Mouse (Mus musculus): ENCODE data around the gene Cntrl. TPM values are rescaled to one million over a fixed set of nuclear protein-coding genes. Genes with fewer than 3 reads are reported as not detected.

Gene Cntrl
- polyA plus RNA-seq, 1 experiment from 2014 or later, result 8.5 TPM

DNA sequence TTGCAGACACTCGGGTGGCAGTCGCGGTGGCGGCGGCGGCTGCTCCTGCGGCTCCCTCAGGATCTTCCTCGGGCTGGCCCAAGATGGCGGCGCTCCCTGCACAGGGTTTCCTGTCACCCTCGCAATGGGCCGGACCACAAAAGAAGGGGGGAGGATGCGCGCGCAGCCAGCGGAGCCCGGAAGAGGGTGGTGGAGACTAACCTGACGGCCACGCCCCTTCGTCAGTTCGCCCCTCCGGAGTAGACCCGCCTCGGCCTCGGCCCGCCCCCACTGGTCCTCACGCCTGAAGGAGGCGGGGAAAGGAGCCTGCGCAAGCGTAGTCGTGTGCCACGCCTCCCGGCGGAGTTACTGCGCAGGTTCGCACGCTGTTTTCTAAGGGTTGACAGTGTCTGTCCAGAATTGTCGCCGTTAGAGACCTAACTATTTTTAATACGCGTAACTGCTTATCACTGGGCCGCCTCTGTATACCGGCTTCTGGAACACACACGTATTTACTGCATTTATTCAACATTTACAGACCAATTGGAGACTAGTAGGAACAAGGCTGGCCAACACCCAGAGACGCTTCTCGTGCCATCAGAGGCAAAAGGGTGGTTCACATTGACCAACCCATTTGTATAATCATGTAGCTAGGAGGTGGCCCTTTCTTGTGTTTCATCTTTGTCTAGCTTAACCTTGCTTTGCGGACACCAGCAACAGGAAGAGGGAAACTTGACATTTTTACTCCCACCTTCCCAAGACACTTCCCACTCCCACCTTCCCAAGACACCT, 91.8 kb downstream of the Cntrl start, which contains the start of gene Rab14:
Gene Rab14 (minus strand): TSS at position 223 of the 771 bp plus-strand sequence.
- peak within 1 kb of the TSS; percentile 95 for H3K27ac ChIP-seq (replicated peaks)
- H3K4me3 ChIP-seq (replicated peaks), result peak within 1 kb of the TSS; percentile 91
- H3K4me1 ChIP-seq (replicated peaks), result peaks cover 35% of the 10 kb centered on the region
- H3K4me2 ChIP-seq, result peak within 1 kb of the TSS; percentile 93
- no peaks in the 10 kb centered on the region for H3K36me3 ChIP-seq (replicated peaks)
- H3K9ac ChIP-seq, result peak within 1 kb of the TSS; percentile 92
- WGBS (ENCODE audit: insufficient replicate concordance), result under 1% methylated on average over 47 of the region's 47 CpGs
- H3K9me3 ChIP-seq (replicated peaks), result no peaks in the 10 kb centered on the region
- H3K27me3 ChIP-seq, result 0 out of 2 replicates have a peak, but pooled peaks cover 6% of the 10 kb centered on the region
- ATAC-seq (ENCODE audit: insufficient read depth), result peak; percentile 93

DNA sequence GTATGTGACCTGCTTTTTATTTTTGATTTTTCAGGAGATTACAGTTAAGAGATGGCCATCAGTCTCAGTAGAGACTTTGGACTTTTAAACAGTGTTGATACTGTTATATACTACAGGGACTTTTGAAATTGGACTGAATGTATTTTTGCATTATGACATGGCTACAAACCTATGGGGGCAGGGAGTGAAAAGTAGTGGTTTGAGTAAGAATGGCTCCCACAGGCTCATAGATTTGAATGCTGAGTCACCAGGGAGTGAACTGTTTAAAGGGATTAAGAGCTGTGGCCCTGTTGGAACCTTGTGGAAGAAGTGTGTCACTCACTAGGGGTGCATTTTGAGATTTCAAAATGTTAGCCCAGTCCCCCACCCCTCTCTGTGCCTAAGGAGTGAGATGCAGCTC, 94.4 kb downstream of the Cntrl start:
- no peak overlapping the region for H3K9ac ChIP-seq
- no peaks in the 10 kb centered on the region for H3K9me3 ChIP-seq (replicated peaks)
- peaks cover 16% of the 10 kb centered on the region for H3K4me1 ChIP-seq (replicated peaks)
- no peak overlapping the region for H3K27ac ChIP-seq (replicated peaks)
- H3K4me2 ChIP-seq, result no peak overlapping the region
- no peak overlapping the region for H3K4me3 ChIP-seq (replicated peaks)
- ATAC-seq (ENCODE audit: insufficient read depth), result no peak
- no peaks in the 10 kb centered on the region for H3K36me3 ChIP-seq (replicated peaks)
- 0 out of 2 replicates have a peak, but pooled peaks cover 6% of the 10 kb centered on the region for H3K27me3 ChIP-seq

DNA sequence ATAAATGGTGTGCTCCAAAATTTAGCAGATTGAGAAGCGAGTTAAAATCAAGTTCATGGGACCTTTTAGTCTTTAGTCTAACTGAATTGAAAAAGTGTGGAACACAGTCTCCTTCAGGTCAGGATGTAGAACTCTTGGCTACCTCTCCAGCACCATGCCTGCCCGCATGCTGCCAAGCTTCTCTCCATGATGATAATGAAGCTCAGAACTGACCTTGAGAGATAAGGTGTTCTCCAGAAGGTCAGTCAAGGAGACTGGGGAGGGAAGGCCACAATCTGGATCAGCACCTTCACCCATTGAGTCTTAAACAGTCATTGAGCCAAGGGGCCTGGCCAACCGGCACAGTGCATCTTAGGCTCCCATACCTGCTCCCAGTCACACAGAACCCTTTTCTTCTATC, 97.5 kb downstream of the Cntrl start:
- 52% methylated on average over 3 of the region's 3 CpGs for WGBS (ENCODE audit: insufficient replicate concordance)
- Histone ChIP-seq H3K27me3 (0 out of 2 replicates have a peak, but pooled peaks cover 6% of the 10 kb centered on the region), H3K36me3 (replicated peaks) (no peaks in the 10 kb centered on the region), H3K4me1 (replicated peaks) (peaks cover 3% of the 10 kb centered on the region), H3K4me2 (no peak overlapping the region), H3K4me3 (replicated peaks) (no peak overlapping the region), H3K27ac (replicated peaks) (no peak overlapping the region), H3K9ac (no peak overlapping the region), H3K9me3 (replicated peaks) (no peaks in the 10 kb centered on the region)
- no peak for ATAC-seq (ENCODE audit: insufficient read depth)

DNA sequence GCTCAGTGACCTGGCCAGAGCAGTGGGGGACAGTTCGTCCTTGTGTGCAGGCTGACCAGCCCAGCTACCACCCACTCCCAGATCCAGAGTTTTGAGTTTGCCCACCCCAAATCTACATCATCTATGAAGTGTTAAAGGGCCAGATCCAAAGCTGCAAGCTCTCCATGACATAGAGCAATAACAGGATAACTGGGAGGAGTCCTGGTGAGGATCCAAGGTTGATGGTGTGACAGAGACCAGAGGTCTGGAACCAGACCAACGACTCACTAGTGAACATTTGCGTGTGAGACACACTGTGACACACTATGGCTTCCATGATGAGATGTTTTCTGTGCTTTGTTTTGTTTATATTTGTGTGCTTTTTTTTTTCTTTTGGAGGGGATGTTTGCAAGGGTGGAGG, 98.8 kb downstream of the Cntrl start:
- no peaks in the 10 kb centered on the region for H3K9me3 ChIP-seq (replicated peaks)
- H3K27me3 ChIP-seq, result 0 out of 2 replicates have a peak, but pooled peaks cover 6% of the 10 kb centered on the region
- H3K27ac ChIP-seq (replicated peaks), result no peak overlapping the region
- peaks cover 1% of the 10 kb centered on the region for H3K4me1 ChIP-seq (replicated peaks)
- WGBS (ENCODE audit: insufficient replicate concordance), result 63% methylated on average over 3 of the region's 3 CpGs
- H3K9ac ChIP-seq, result no peak overlapping the region
- no peak overlapping the region for H3K4me3 ChIP-seq (replicated peaks)
- no peak overlapping the region for H3K4me2 ChIP-seq
- no peaks in the 10 kb centered on the region for H3K36me3 ChIP-seq (replicated peaks)
- ATAC-seq (ENCODE audit: insufficient read depth), result no peak

DNA sequence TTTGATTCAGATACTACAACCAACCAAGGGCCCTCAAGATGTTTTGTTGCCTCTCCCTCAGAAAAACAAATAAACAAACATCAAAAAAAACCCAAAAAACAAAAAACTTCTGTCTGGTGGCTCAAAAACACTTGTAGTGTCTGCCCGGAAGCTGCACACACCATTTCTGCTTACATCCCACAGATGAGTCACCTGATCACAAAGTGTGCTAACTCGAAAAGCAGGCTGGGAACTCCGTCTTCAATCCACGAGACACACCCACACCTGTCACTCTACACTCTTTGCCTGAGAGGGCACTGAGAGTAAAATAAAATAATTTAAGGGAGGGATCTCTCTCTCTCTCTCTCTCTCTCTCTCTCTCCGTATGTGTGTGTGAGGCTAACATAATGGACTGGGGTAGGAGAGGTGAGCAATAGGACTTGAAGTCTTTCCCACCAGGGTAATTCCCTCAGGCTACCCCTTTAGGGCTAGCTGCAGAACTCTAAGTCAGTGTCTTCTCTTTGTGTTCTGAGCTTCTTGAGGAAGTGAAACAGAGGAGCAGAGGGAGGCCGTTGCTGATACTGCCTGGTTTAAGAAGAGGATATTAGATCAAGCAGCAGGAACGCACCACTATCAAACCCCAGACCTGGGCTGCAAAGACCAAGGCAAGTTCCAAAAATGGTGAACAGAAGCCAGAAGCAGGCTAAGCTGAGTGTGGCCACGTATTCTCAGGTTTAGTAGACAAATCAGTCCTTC, 99.8 kb downstream of the Cntrl start:
- Histone ChIP-seq H3K4me3 (replicated peaks) (no peak overlapping the region), H3K9ac (no peak overlapping the region), H3K27me3 (peaks cover 9% of the 10 kb centered on the region; the same call in 1 of the 2 replicates), H3K4me1 (replicated peaks) (peaks cover 11% of the 10 kb centered on the region), H3K4me2 (no peak overlapping the region), H3K27ac (replicated peaks) (no peak overlapping the region), H3K9me3 (replicated peaks) (no peaks in the 10 kb centered on the region), H3K36me3 (replicated peaks) (no peaks in the 10 kb centered on the region)
- WGBS (ENCODE audit: insufficient replicate concordance), result 31% methylated on average over 8 of the region's 8 CpGs
- no peak for ATAC-seq (ENCODE audit: insufficient read depth)

DNA sequence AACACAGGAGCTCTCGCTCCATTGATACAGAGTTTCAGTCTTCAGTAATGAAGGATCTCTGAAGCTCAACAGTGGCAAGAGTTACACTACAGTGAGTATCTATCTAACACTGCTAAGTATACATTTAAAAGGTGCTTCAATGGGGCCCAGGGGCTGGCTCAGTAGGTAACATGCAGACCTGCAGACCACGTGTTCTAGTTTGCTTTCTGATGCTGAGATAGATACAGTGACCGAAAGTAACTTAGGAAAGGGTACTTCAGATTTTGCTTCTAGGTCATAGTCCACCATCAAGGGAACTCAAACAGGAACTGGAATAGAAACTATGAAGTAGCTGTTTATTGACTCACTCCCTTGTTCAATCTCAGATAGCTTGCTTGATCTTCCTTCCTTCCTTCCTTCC, 102.4 kb downstream of the Cntrl start:
- H3K4me3 ChIP-seq (replicated peaks), result no peak overlapping the region
- WGBS (ENCODE audit: insufficient replicate concordance), result 58% methylated on average over 3 of the region's 3 CpGs

DNA sequence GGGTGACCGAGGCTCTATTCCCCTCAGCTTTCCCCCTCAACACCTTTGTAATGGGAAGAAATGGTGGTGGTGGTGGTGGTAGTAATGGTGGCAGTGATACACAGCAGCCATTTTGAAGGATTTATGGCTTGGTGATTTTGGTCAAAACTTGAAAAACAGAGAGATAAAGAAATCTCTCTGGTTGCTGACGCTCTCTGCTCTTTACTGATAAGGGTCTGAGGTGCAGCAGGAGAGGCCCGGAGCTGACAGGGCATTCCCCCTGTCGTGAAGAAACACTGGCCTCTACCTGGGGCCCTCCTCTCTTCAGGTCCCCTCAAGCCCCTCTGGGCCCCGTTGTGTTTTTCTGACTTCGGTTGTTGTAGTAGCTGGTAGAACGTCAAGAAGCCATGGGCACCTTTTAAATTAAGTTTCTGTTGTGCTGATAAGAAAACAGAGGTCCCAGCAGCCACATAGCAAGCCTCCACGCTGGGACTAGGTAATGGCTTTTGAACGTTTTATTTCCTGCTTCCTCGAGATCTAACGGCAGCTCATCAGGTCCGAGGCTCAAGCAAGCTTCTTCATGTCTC, 104.1 kb downstream of the Cntrl start:
- Histone ChIP-seq H3K4me2 (peak overlapping the region; percentile 35), H3K4me3 (replicated peaks) (no peak overlapping the region)

More for the DNA sequence above, 102.4 kb downstream of the Cntrl start:
- Histone ChIP-seq H3K9me3 (replicated peaks) (no peaks in the 10 kb centered on the region), H3K4me1 (replicated peaks) (peaks cover 20% of the 10 kb centered on the region), H3K27ac (replicated peaks) (no peak overlapping the region), H3K27me3 (peaks cover 12% of the 10 kb centered on the region; the same call in 1 of the 2 replicates), H3K36me3 (replicated peaks) (no peaks in the 10 kb centered on the region), H3K9ac (no peak overlapping the region), H3K4me2 (no peak overlapping the region)
- ATAC-seq (ENCODE audit: insufficient read depth), result no peak

DNA sequence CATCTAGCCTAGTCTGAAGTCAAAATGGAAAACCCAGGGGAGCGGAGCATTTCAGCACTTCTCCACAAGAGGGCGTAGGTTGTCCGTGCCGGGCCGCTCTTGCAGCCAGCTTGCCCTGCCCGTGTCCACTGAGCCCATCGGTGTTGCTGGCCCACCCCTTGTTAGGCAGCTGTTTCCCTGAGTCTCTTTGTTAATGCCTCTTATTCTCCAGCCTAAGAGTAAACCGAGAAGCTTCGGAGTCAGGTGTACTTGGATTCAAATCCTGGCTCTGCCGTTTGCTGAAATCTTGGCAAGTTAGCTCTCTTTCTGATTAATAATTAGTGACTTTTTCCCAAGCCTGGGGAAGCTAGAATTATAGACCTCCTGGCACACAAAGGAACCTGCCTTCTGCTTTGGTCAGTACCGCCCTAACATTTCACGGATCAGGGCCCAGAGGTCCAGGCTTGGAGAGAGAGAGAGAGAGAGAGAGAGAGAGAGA, 105.6 kb downstream of the Cntrl start:
- no peak overlapping the region for H3K27ac ChIP-seq (replicated peaks)
- WGBS (ENCODE audit: insufficient replicate concordance), result 11% methylated on average over 12 of the region's 12 CpGs
- no peaks in the 10 kb centered on the region for H3K9me3 ChIP-seq (replicated peaks)
- H3K27me3 ChIP-seq, result peaks cover 12% of the 10 kb centered on the region; the same call in 1 of the 2 replicates
- H3K9ac ChIP-seq, result no peak overlapping the region
- peaks cover 20% of the 10 kb centered on the region for H3K4me1 ChIP-seq (replicated peaks)
- no peaks in the 10 kb centered on the region for H3K36me3 ChIP-seq (replicated peaks)
- H3K4me2 ChIP-seq, result peak overlapping the region; percentile 27
- ATAC-seq (ENCODE audit: insufficient read depth), result no peak
- no peak overlapping the region for H3K4me3 ChIP-seq (replicated peaks)

More for the DNA sequence above, 104.1 kb downstream of the Cntrl start:
- H3K4me1 ChIP-seq (replicated peaks), result peaks cover 20% of the 10 kb centered on the region
- no peaks in the 10 kb centered on the region for H3K36me3 ChIP-seq (replicated peaks)
- no peaks in the 10 kb centered on the region for H3K9me3 ChIP-seq (replicated peaks)
- WGBS (ENCODE audit: insufficient replicate concordance), result 22% methylated on average over 12 of the region's 12 CpGs
- H3K9ac ChIP-seq, result no peak overlapping the region
- H3K27ac ChIP-seq (replicated peaks), result no peak overlapping the region
- H3K27me3 ChIP-seq, result peaks cover 12% of the 10 kb centered on the region; the same call in 1 of the 2 replicates
- peak; percentile 60; the same call in 1 of the 2 replicates for ATAC-seq (ENCODE audit: insufficient read depth)

DNA sequence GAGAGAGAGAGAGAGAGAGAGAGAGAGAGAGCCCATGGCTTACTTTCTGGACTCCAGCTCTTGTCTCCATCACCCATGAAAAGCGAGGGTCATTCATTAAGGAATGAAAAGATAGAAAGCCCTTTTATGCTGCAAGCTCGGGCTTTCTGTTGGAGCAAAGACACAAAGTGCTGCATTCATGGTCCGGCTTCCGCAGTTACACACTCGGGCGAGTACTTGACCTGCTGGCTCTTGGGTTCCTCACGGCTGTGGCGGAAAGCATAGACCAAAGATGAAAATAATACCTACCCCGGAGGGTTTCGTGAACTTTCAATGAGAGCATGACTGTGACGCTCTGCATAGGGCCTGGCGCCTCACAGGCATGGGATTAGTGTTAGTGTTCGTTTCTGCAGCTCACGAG, 106.1 kb downstream of the Cntrl start:
- Histone ChIP-seq H3K9me3 (replicated peaks) (no peaks in the 10 kb centered on the region), H3K9ac (no peak overlapping the region), H3K4me2 (no peak overlapping the region), H3K36me3 (replicated peaks) (no peaks in the 10 kb centered on the region), H3K4me1 (replicated peaks) (peaks cover 20% of the 10 kb centered on the region), H3K4me3 (replicated peaks) (no peak overlapping the region), H3K27me3 (peaks cover 12% of the 10 kb centered on the region; the same call in 1 of the 2 replicates), H3K27ac (replicated peaks) (no peak overlapping the region)
- WGBS (ENCODE audit: insufficient replicate concordance), result 76% methylated on average over 14 of the region's 14 CpGs
- ATAC-seq (ENCODE audit: insufficient read depth), result no peak

DNA sequence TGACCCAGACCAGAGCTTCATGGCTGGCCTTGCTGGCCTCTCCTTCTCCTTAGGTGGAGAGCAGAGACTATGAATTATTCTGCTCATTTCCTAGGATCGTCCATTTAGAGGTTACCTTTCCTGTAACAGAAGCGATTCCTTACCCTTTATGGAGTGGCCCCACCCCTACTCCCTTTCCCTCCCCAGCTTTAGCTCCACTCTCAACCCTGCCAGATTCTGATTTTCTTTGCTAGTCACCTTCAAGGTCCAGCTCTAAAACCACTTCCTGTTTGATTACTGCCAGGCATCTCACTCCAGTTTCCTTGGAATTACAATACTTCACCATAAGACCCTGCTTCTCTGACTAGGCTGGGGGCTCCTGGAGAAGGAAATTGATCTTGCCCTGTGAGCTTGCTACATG, 107.4 kb downstream of the Cntrl start:
- Histone ChIP-seq H3K4me1 (replicated peaks) (peaks cover 20% of the 10 kb centered on the region), H3K9ac (no peak overlapping the region), H3K9me3 (replicated peaks) (no peaks in the 10 kb centered on the region), H3K4me3 (replicated peaks) (no peak overlapping the region), H3K27ac (replicated peaks) (no peak overlapping the region), H3K36me3 (replicated peaks) (no peaks in the 10 kb centered on the region), H3K27me3 (peaks cover 12% of the 10 kb centered on the region; the same call in 1 of the 2 replicates), H3K4me2 (no peak overlapping the region)
- ATAC-seq (ENCODE audit: insufficient read depth), result no peak
- WGBS (ENCODE audit: insufficient replicate concordance), result 46% methylated on average over 2 of the region's 2 CpGs

DNA sequence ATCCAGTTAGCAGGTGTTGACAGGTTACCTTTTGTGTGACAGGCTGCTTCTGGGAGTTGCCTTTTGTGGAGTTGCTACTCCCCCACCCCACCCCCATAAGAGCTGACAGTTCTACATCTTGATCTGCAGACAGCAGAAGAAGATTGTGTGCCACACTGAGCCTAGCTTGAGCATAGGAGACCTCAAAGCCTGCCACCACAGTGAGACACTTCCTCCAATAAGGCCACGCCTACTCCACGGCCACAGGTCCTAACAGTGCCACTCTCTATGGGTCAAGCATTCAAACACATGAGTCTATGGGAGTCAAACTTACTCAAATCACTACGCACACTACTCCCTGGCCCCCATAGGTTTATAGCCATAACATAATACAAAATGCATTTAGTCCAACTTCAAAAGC, 109.4 kb downstream of the Cntrl start:
- no peak for ATAC-seq (ENCODE audit: insufficient read depth)
- Histone ChIP-seq H3K9ac (no peak overlapping the region), H3K36me3 (replicated peaks) (no peaks in the 10 kb centered on the region), H3K27me3 (peaks cover 12% of the 10 kb centered on the region; the same call in 1 of the 2 replicates), H3K9me3 (replicated peaks) (no peaks in the 10 kb centered on the region), H3K4me2 (no peak overlapping the region), H3K27ac (replicated peaks) (no peak overlapping the region), H3K4me1 (replicated peaks) (peaks cover 12% of the 10 kb centered on the region), H3K4me3 (replicated peaks) (no peak overlapping the region)
- 65% methylated on average over 3 of the region's 3 CpGs for WGBS (ENCODE audit: insufficient replicate concordance)
